Mouse (Mus musculus): ENCODE measurements at regions not wholly inside any gene's neighbourhood (a gene's known extent, or its start where the extent isn't known, plus 50 kb on each side); places are given as distances from the start of the nearest gene placed in this dataset.
A peak's percentile ranks its signal among the peaks of the same experiment; 100 is the strongest.

DNA sequence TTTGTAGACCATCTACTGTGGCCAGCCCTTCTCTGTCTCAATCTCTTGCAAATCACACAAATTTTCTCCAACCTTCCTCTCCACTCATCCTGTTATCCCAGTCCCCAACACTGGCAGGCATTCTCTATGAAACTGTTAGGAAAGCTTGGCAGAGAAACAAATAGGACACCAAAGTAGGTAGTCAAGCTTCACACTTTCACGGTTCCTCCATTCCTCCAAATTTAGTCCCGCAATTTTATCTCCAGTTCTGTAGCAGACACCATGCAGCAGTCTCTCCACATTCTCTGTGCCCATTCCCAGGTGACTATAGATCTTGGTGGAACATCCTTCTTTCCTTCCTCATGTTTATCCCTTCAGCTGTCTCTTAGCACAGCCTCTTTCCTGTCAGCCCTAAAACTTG is 856.9 kb downstream of the Zpld1 start:
- intact Hi-C loops (cut with DNase I) = no loop called here
- DNase-seq = no peak

DNA sequence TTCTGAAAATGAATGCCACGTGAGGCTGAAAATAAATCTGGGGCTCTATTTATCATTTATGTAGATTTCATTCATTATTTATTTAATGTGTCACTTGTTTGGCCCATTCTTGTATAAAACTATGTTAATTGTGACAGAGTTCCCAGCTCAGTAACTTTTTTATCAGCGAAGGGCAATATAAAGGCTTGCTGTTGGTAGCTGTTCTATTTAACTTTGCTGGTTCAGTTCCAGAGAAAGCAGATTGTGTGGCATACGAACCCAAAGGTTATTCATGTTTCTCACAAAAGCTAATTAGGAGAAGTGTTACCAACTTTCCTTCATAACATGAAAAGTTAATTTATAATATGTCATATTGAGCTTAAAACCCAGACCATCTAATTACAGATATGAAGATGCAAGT is 891.1 kb downstream of the Zpld1 start:
- DNase-seq = no peak
- intact Hi-C loops (cut with DNase I) = no loop called here

DNA sequence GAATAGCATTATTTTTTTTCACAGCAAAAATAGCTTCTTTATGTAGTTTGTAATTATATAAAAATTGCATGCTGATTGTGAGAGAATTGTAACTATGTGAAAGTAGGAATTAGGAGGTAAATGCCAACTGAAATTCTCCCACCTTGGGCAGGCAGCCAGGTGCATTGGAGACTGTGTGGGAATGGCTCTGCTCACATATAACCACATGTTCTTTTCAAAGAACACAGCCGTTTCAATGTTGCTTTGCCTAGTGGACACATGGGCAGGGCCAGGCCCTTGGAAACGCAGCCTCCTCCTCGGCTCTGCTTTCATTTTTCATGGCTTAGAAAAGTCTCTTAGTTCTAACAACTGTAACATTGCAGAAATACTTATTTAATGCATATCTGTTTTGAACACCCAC is 913.8 kb downstream of the Zpld1 start:
- no peak for DNase-seq

DNA sequence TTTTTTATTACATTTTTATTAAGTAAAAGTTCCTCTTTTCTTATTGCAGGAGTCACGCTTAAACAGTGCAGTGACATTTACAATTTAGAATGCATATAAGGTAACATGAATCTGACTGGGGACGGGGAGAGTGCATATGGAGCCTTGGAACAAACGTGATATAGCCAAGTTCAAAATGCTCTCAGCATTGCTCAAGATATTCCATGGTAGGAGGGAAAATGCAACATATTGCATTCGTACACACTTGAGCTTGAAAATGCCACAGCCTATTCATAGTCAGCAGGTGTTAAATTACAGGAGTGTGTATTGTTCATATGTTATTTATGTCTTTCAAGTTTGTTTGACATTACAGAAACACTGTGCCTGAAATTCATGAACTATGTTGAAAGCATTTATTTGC is 922.8 kb downstream of the Zpld1 start:
- DNase-seq = no peak
- intact Hi-C loops (cut with DNase I) = no loop called here

More for the DNA sequence above, 913.8 kb downstream of the Zpld1 start:
- intact Hi-C loops (cut with DNase I) = no loop called here

DNA sequence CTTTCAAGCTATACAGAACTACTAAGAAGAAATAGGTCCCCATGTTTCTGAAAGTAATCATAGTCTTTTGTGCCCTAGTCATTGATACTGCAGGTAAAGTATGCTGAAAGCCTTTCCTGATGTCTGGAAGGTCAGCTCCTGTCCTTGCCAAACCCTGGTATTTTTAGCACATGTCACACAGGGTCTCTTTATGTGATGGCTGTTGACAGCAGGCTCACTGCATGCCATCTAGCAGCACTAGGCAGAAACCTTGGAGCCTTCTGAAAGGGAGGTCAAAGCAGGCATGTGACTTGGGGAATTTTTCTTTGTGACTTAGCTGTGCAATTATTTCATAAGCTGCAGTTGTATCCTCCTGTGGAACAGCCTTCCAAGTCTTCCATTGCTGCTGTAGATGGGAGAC is 943.4 kb downstream of the Zpld1 start:
- DNase-seq = peak in 1 of 2 experiments; percentile 8
- intact Hi-C loops (cut with DNase I) = no loop called here

DNA sequence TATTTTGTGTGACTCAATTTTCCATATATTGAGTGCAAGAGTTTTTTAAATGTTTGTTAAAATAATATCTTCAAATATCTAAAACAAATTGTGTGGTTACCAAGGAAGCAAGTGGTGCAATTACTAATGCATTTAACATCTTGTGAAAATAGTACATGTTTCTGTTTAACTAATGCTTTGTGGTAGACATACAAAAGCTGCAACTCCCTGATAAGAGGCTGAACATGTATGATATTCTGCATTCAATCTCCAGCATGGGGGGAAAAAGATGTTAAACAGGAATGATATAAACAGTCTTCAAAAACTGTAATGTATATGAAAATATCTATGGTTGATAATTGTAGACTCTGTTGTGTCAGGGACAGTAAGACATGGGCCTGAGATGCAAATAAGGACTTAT is 949.0 kb downstream of the Zpld1 start:
- intact Hi-C loops (cut with DNase I) = no loop called here

DNA sequence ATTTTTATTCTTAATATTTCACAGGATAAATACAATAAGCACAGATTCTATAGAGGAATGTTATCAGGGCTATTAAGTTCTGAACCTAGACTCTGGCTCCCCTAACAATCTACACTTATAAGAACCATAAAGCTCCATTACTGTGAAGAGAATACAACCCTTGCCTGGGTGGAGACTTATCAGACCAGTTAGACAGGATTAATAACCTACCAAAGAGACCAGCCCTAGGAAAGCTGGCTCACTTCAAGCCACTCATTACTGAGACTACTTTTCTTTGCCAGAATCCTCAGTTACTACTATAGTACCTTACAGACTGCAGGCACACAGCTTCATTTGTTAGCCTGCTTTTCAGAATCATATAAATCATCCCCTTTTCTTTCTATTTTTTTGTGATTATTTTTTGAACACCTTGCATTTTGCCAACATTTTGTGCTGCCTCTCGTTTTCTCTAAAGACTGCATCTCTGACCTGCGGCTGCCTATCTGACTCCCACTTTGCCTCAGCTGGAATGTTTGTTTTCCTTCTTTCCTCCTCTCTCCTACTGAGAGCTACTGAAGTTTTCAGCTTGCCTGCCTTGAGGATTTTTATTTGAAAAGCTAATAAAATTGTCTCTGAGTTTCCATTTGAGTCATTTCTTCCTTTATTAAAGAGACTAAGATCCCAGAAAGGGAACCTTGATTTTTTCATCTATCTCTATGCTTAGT is 951.5 kb downstream of the Zpld1 start:
- intact Hi-C loops (cut with DNase I) = no loop called here
- DNase-seq = no peak

More for the DNA sequence above, 949.0 kb downstream of the Zpld1 start:
- no peak for DNase-seq

All from heart, postnatal 14 days (tissue).